Comparison of ENCODE assay signal across 8 mouse cellular contexts in genomic region chr4:119232410-119233255, GRCm38 (mm10). TPM values are rescaled to one million over a fixed set of nuclear protein-coding genes. Genes with fewer than 3 reads are reported as not detected.
DNase-seq lines count a peak whose midpoint lies in the region; ATAC-seq lines count a peak whose summit lies in the region.

Gene AU022252, minus strand, starts transcription at chr4:119232712.
Gene P3h1, plus strand, starts transcription at chr4:119232915.

- peak; percentile 95 for ATAC-seq in heart, embryonic 13.5 days (ENCODE audit: extremely low read depth, insufficient number of reproducible peaks, low FRiP score, low TSS enrichment)
- ATAC-seq in liver, embryonic 12.5 days = peak; percentile 96
- peak; percentile 98 for ATAC-seq in stomach, embryonic 15.5 days (ENCODE audit: insufficient read depth, low FRiP score, low read depth)

- no peak within 1 kb of the TSS; the same call in 1 of the 2 replicates for H3K27ac ChIP-seq in brown adipose tissue, adult 24 weeks (replicated peaks; ENCODE audit: low read depth, low read length)
- peak within 1 kb of the TSS; percentile 75 for H3K27ac ChIP-seq in heart, embryonic 13.5 days (replicated peaks)
- H3K27ac ChIP-seq in liver, embryonic 12.5 days = peak within 1 kb of the TSS; percentile 69
- peak within 1 kb of the TSS; percentile 65 for H3K27ac ChIP-seq in stomach, embryonic 15.5 days

- H3K27me3 ChIP-seq in heart, embryonic 13.5 days (replicated peaks) = no peaks in the 10 kb centered on the region
- H3K27me3 ChIP-seq in liver, embryonic 12.5 days (replicated peaks) = no peaks in the 10 kb centered on the region
- H3K27me3 ChIP-seq in stomach, embryonic 15.5 days (replicated peaks) = no peaks in the 10 kb centered on the region

- H3K4me1 ChIP-seq in brown adipose tissue, adult 24 weeks (ENCODE audit: control insufficient read depth, insufficient read depth, insufficient read length, low read length) = no peaks in the 10 kb centered on the region
- peaks cover 22% of the 10 kb centered on the region for H3K4me1 ChIP-seq in heart, embryonic 13.5 days
- peaks cover 29% of the 10 kb centered on the region for H3K4me1 ChIP-seq in liver, embryonic 12.5 days
- H3K4me1 ChIP-seq in stomach, embryonic 15.5 days = peaks cover 8% of the 10 kb centered on the region

- H3K4me3 ChIP-seq in brown adipose tissue, adult 24 weeks (ENCODE audit: insufficient read depth, low read depth, low read length) = peak within 1 kb of the TSS; percentile 95
- H3K4me3 ChIP-seq in heart, embryonic 13.5 days = peak within 1 kb of the TSS; percentile 89
- peak within 1 kb of the TSS; percentile 90 for H3K4me3 ChIP-seq in liver, embryonic 12.5 days
- H3K4me3 ChIP-seq in stomach, embryonic 15.5 days (replicated peaks) = peak within 1 kb of the TSS; percentile 87

- peak within 1 kb of the TSS; percentile 89 for H3K4me2 ChIP-seq in heart, embryonic 13.5 days
- peak within 1 kb of the TSS; percentile 100 for H3K4me2 ChIP-seq in liver, embryonic 12.5 days
- peak within 1 kb of the TSS; percentile 95 for H3K4me2 ChIP-seq in stomach, embryonic 15.5 days

- under 1% methylated on average over 71 of the region's 71 CpGs for WGBS in heart, embryonic 13.5 days
- WGBS in liver, embryonic 12.5 days (ENCODE audit: insufficient replicate concordance) = under 1% methylated on average over 71 of the region's 71 CpGs
- under 1% methylated on average over 71 of the region's 71 CpGs for WGBS in stomach, embryonic 15.5 days

- peaks cover 34% of the 10 kb centered on the region for H3K36me3 ChIP-seq in heart, embryonic 13.5 days
- peaks cover 23% of the 10 kb centered on the region for H3K36me3 ChIP-seq in liver, embryonic 12.5 days
- peaks cover 6% of the 10 kb centered on the region for H3K36me3 ChIP-seq in stomach, embryonic 15.5 days

- H3K9me3 ChIP-seq in heart, embryonic 13.5 days = no peaks in the 10 kb centered on the region
- H3K9me3 ChIP-seq in liver, embryonic 12.5 days (replicated peaks) = no peaks in the 10 kb centered on the region
- no peaks in the 10 kb centered on the region for H3K9me3 ChIP-seq in stomach, embryonic 15.5 days

- peak within 1 kb of the TSS; percentile 94 for H3K9ac ChIP-seq in heart, embryonic 13.5 days
- peak within 1 kb of the TSS; percentile 86 for H3K9ac ChIP-seq in liver, embryonic 12.5 days
- H3K9ac ChIP-seq in stomach, embryonic 15.5 days = peak within 1 kb of the TSS; percentile 89

- peak; percentile 99 for DNase-seq in CD4-positive, CD25-positive, alpha-beta regulatory T cell, adult 2 months (ENCODE audit: low read depth, low spot score)
- DNase-seq in fat pad, adult 2 months (ENCODE audit: extremely low read depth, low read depth, low spot score) = peak; percentile 83
- DNase-seq in kidney, postnatal 10 days = peak; percentile 100
- DNase-seq in natural killer cell, adult 2 months (ENCODE audit: low spot score in 2 of 2) = peak; percentile 99

RNA-seq across cellular contexts. Expression of gene AU022252, which starts in this region (rescaled TPM):
- 4.3 and 6.8 TPM in 2 replicates for polyA plus RNA-seq in brown adipose tissue, adult 24 weeks (2012; ENCODE audit: insufficient read depth, insufficient read length, missing spikeins)
- polyA plus RNA-seq in heart, embryonic 13.5 days (2015; fragmentation: Nextera tagmentation; extraction: Ambion mirVana) = 26.4 and 27.3 TPM in 2 replicates
- polyA plus RNA-seq in liver, embryonic 12.5 days (2016; fragmentation: Nextera tagmentation; extraction: Ambion mirVana) = 18.1 and 19.6 TPM in 2 replicates
- polyA plus RNA-seq in stomach, embryonic 15.5 days (2015; fragmentation: Nextera tagmentation; extraction: Ambion mirVana) = 28.1 and 29.1 TPM in 2 replicates

RNA-seq across cellular contexts. Expression of gene P3h1, which starts in this region (rescaled TPM):
- 5.7 and 6.5 TPM in 2 replicates for polyA plus RNA-seq in brown adipose tissue, adult 24 weeks (2012; ENCODE audit: insufficient read depth, insufficient read length, missing spikeins)
- polyA plus RNA-seq in heart, embryonic 13.5 days (2015; fragmentation: Nextera tagmentation; extraction: Ambion mirVana) = 32.7 and 35.5 TPM in 2 replicates
- polyA plus RNA-seq in liver, embryonic 12.5 days (2016; fragmentation: Nextera tagmentation; extraction: Ambion mirVana) = 9.7 and 11.4 TPM in 2 replicates
- polyA plus RNA-seq in stomach, embryonic 15.5 days (2015; fragmentation: Nextera tagmentation; extraction: Ambion mirVana) = 33.6 and 37.6 TPM in 2 replicates
